Mouse (Mus musculus) CD4-positive, CD25-positive, alpha-beta regulatory T cell, adult 4 months (primary cell): Measurements from ENCODE around the gene Slc9b2. TPM values are rescaled to one million over a fixed set of nuclear protein-coding genes. Genes with fewer than 3 reads are reported as not detected.
A peak's percentile ranks its signal among the peaks of the same experiment; 100 is the strongest.

Source experiments
- ATAC-seq: one replicate; pipeline ENCODE4 v1.8.0; 2017
- polyA plus RNA-seq, 2 experiments: library from polyadenylated mRNA; unstranded; fragments of 100-300 nt; shearing (Covaris generic); gene quantifications; one replicate each; pipeline ENCODE4 v1.2.1; 2017

Gene Slc9b2
- polyA plus RNA-seq = 10 to 100 TPM; 13.6 to 18.6 TPM

- ATAC-seq = peak; percentile 98
These were observed at the start of gene Slc9b2 for GRCm38 (mm10) chr3:135307411-135308259. Gene Slc9b2 (plus strand): TSS chr3:135307700.

GRCm38 (mm10) chr3:135258919-135259318 is 48.6 kb upstream of the Slc9b2 start:
- no peak for ATAC-seq

- no peak for ATAC-seq
These were observed 47.3 kb upstream of the Slc9b2 start for GRCm38 (mm10) chr3:135260233-135260632.

GRCm38 (mm10) chr3:135268616-135269015 is 38.9 kb upstream of the Slc9b2 start:
- no peak for ATAC-seq

GRCm38 (mm10) chr3:135269391-135269990 is 38.0 kb upstream of the Slc9b2 start:
- ATAC-seq = no peak

GRCm38 (mm10) chr3:135272627-135273026 is 34.9 kb upstream of the Slc9b2 start:
- no peak for ATAC-seq

GRCm38 (mm10) chr3:135273047-135273446 is 34.5 kb upstream of the Slc9b2 start:
- no peak for ATAC-seq

- no peak for ATAC-seq
These were observed 27.3 kb upstream of the Slc9b2 start for GRCm38 (mm10) chr3:135280160-135280559.

GRCm38 (mm10) chr3:135280669-135281415 is 26.7 kb upstream of the Slc9b2 start, which contains the start of gene Bdh2:
Gene Bdh2 (plus strand): TSS chr3:135281221.
- ATAC-seq = peak; percentile 95

GRCm38 (mm10) chr3:135281701-135282100 is 25.8 kb upstream of the Slc9b2 start:
- no peak for ATAC-seq

GRCm38 (mm10) chr3:135285256-135285655 is 22.2 kb upstream of the Slc9b2 start:
- no peak for ATAC-seq

GRCm38 (mm10) chr3:135285807-135286206 is 21.7 kb upstream of the Slc9b2 start:
- ATAC-seq = no peak

- ATAC-seq = no peak
These were observed 19.3 kb upstream of the Slc9b2 start for GRCm38 (mm10) chr3:135288138-135288750.

- ATAC-seq = no peak
These were observed 18.4 kb upstream of the Slc9b2 start for GRCm38 (mm10) chr3:135289148-135289547.

GRCm38 (mm10) chr3:135290249-135290894 is 17.1 kb upstream of the Slc9b2 start:
- ATAC-seq = peak; percentile 99

GRCm38 (mm10) chr3:135293703-135294102 is 13.8 kb upstream of the Slc9b2 start:
- no peak for ATAC-seq

GRCm38 (mm10) chr3:135295559-135295958 is 11.9 kb upstream of the Slc9b2 start:
- ATAC-seq = no peak

GRCm38 (mm10) chr3:135298560-135298959 is 8.9 kb upstream of the Slc9b2 start:
- peak; percentile 71 for ATAC-seq

GRCm38 (mm10) chr3:135300081-135300480 is 7.4 kb upstream of the Slc9b2 start:
- ATAC-seq = no peak

- ATAC-seq = no peak
These were observed 3.4 kb upstream of the Slc9b2 start for GRCm38 (mm10) chr3:135304060-135304459.

- ATAC-seq = no peak
These were observed 2.9 kb upstream of the Slc9b2 start for GRCm38 (mm10) chr3:135304566-135304965.

GRCm38 (mm10) chr3:135312916-135313491 is 5.5 kb downstream of the Slc9b2 start:
- ATAC-seq = no peak
